Mouse (Mus musculus): ENCODE data around the gene Rin3. TPM values are rescaled to one million over a fixed set of nuclear protein-coding genes. Genes with fewer than 3 reads are reported as not detected.

Gene Rin3
- total RNA-seq, 2 experiments from 2014 or later = 4.5 to 30.2 TPM

GRCm38 (mm10) chr12:102324156-102324885 lies 41.5 kb downstream of the Rin3 start:
- ATAC-seq (replicated peaks; ENCODE audit: low FRiP score, low TSS enrichment, poor library complexity, severe bottlenecking) = no peak

- no peak for ATAC-seq (replicated peaks; ENCODE audit: low FRiP score, low TSS enrichment, poor library complexity, severe bottlenecking)
These were observed 42.0 kb downstream of the Rin3 start for GRCm38 (mm10) chr12:102324886-102325220.

- ATAC-seq (replicated peaks; ENCODE audit: low FRiP score, low TSS enrichment, poor library complexity, severe bottlenecking) = no peak
These were observed 44.0 kb downstream of the Rin3 start for GRCm38 (mm10) chr12:102326753-102327340.

- peak; percentile 73 for ATAC-seq (replicated peaks; ENCODE audit: low FRiP score, low TSS enrichment, poor library complexity, severe bottlenecking)
These were observed 44.7 kb downstream of the Rin3 start for GRCm38 (mm10) chr12:102327525-102327924.

- ATAC-seq (replicated peaks; ENCODE audit: low FRiP score, low TSS enrichment, poor library complexity, severe bottlenecking) = no peak
These were observed 45.2 kb downstream of the Rin3 start for GRCm38 (mm10) chr12:102328090-102328489.

GRCm38 (mm10) chr12:102330188-102330587 lies 47.3 kb downstream of the Rin3 start:
- no peak for ATAC-seq (replicated peaks; ENCODE audit: low FRiP score, low TSS enrichment, poor library complexity, severe bottlenecking)

- ATAC-seq (replicated peaks; ENCODE audit: low FRiP score, low TSS enrichment, poor library complexity, severe bottlenecking) = no peak
These were observed 47.9 kb downstream of the Rin3 start for GRCm38 (mm10) chr12:102330731-102331130.

GRCm38 (mm10) chr12:102333101-102333500 lies 50.3 kb downstream of the Rin3 start:
- no peak for ATAC-seq (replicated peaks; ENCODE audit: low FRiP score, low TSS enrichment, poor library complexity, severe bottlenecking)

GRCm38 (mm10) chr12:102339085-102339484 lies 56.2 kb downstream of the Rin3 start:
- no peak for ATAC-seq (replicated peaks; ENCODE audit: low FRiP score, low TSS enrichment, poor library complexity, severe bottlenecking)

GRCm38 (mm10) chr12:102340471-102340870 lies 57.6 kb downstream of the Rin3 start:
- no peak for ATAC-seq (replicated peaks; ENCODE audit: low FRiP score, low TSS enrichment, poor library complexity, severe bottlenecking)

GRCm38 (mm10) chr12:102342147-102342546 lies 59.3 kb downstream of the Rin3 start:
- ATAC-seq (replicated peaks; ENCODE audit: low FRiP score, low TSS enrichment, poor library complexity, severe bottlenecking) = no peak

GRCm38 (mm10) chr12:102342602-102343001 lies 59.8 kb downstream of the Rin3 start:
- ATAC-seq (replicated peaks; ENCODE audit: low FRiP score, low TSS enrichment, poor library complexity, severe bottlenecking) = no peak

- ATAC-seq (replicated peaks; ENCODE audit: low FRiP score, low TSS enrichment, poor library complexity, severe bottlenecking) = no peak
These were observed 62.4 kb downstream of the Rin3 start for GRCm38 (mm10) chr12:102345031-102345815.

- peak; percentile 50; the same call in 1 of the 2 replicates for ATAC-seq (replicated peaks; ENCODE audit: low FRiP score, low TSS enrichment, poor library complexity, severe bottlenecking)
These were observed 63.7 kb downstream of the Rin3 start for GRCm38 (mm10) chr12:102346507-102346906.

GRCm38 (mm10) chr12:102348447-102348846 lies 65.6 kb downstream of the Rin3 start:
- no peak for ATAC-seq (replicated peaks; ENCODE audit: low FRiP score, low TSS enrichment, poor library complexity, severe bottlenecking)

- peak; percentile 42; the same call in 1 of the 2 replicates for ATAC-seq (replicated peaks; ENCODE audit: low FRiP score, low TSS enrichment, poor library complexity, severe bottlenecking)
These were observed 68.1 kb downstream of the Rin3 start for GRCm38 (mm10) chr12:102350997-102351396.

- peak; percentile 74 for ATAC-seq (replicated peaks; ENCODE audit: low FRiP score, low TSS enrichment, poor library complexity, severe bottlenecking)
These were observed 71.5 kb downstream of the Rin3 start for GRCm38 (mm10) chr12:102354126-102354984.

- ATAC-seq (replicated peaks; ENCODE audit: low FRiP score, low TSS enrichment, poor library complexity, severe bottlenecking) = no peak
These were observed 72.9 kb downstream of the Rin3 start for GRCm38 (mm10) chr12:102355784-102356183.

GRCm38 (mm10) chr12:102356781-102357180 lies 73.9 kb downstream of the Rin3 start:
- no peak for ATAC-seq (replicated peaks; ENCODE audit: low FRiP score, low TSS enrichment, poor library complexity, severe bottlenecking)

GRCm38 (mm10) chr12:102359390-102359789 lies 76.5 kb downstream of the Rin3 start:
- peak; percentile 79 for ATAC-seq (replicated peaks; ENCODE audit: low FRiP score, low TSS enrichment, poor library complexity, severe bottlenecking)
